Mouse (Mus musculus) megakaryocyte, embryonic 14.5 days (primary cell): ENCODE data around the gene Rin1. TPM values are rescaled to one million over a fixed set of nuclear protein-coding genes. Genes with fewer than 3 reads are reported as not detected.

Source experiments
- H3K27me3 ChIP-seq: replicated peaks from 2 replicates; pipeline ENCODE3; 2012; ENCODE audit warnings: inconsistent platforms
- H3K36me3 ChIP-seq: replicated peaks from 2 replicates; pipeline ENCODE3; 2012; ENCODE audit warnings: low read length, inconsistent platforms, mixed read lengths
- H3K4me1 ChIP-seq: 2 replicates; pipeline ENCODE4 v1.6.1; 2012; ENCODE audit warnings: inconsistent platforms
- H3K4me3 ChIP-seq: replicated peaks from 2 replicates; pipeline ENCODE3; 2012; ENCODE audit warnings: moderate library complexity, mild to moderate bottlenecking, inconsistent platforms
- H3K9me3 ChIP-seq: 2 replicates; pipeline ENCODE4 v1.6.1; 2012; ENCODE audit warnings: inconsistent platforms
- FLI1 ChIP-seq: IDR thresholded peaks from 2 replicates; pipeline ENCODE4 v1.6.1; 2012; ENCODE audit warnings: low read length, inconsistent platforms, mixed read lengths
- GATA1 ChIP-seq: IDR thresholded peaks from 3 replicates; pipeline ENCODE4 v1.6.1; 2012; ENCODE audit warnings: mixed read lengths, low read length, inconsistent platforms, borderline replicate concordance
- polyA plus RNA-seq: library from polyadenylated mRNA; stranded (reverse); fragments of >175 nt; gene quantifications from 2 replicates; pipeline ENCODE4 v1.2.3, GENCODE M21; 2012; ENCODE audit warnings: low replicate concordance; ENCODE audit not compliant: insufficient read depth

The Rin1 gene
- polyA plus RNA-seq, 1 experiment = 0.47 TPM

DNA sequence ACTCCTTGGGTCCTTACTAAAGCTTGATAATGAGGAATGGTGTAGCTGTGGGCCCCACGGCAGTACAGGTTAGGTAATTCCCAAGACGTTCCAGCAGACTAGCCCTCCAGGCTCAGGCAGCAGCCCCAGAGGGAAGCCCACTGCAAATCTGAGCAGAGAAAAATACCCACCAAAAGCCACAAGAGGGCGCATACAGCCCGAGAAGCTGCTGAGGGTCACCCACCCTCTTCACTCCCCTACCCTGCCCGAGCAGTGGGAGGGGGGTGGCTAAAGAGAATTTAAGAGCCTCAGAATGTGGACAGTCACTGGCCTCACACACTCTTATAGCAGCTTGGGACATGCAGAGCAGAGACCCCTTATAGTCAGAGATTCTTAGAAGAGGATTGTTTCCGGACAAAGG is 6.0 kb downstream of the Rin1 start:
- no peaks in the 10 kb centered on the region for H3K9me3 ChIP-seq
- no peak overlapping the region for H3K4me3 ChIP-seq
- H3K4me1 ChIP-seq = peaks cover 69% of the 10 kb centered on the region
- no peaks in the 10 kb centered on the region for H3K36me3 ChIP-seq
- H3K27me3 ChIP-seq = peaks cover 44% of the 10 kb centered on the region
- no peak for TF ChIP-seq GATA1
- no peak for TF ChIP-seq FLI1

DNA sequence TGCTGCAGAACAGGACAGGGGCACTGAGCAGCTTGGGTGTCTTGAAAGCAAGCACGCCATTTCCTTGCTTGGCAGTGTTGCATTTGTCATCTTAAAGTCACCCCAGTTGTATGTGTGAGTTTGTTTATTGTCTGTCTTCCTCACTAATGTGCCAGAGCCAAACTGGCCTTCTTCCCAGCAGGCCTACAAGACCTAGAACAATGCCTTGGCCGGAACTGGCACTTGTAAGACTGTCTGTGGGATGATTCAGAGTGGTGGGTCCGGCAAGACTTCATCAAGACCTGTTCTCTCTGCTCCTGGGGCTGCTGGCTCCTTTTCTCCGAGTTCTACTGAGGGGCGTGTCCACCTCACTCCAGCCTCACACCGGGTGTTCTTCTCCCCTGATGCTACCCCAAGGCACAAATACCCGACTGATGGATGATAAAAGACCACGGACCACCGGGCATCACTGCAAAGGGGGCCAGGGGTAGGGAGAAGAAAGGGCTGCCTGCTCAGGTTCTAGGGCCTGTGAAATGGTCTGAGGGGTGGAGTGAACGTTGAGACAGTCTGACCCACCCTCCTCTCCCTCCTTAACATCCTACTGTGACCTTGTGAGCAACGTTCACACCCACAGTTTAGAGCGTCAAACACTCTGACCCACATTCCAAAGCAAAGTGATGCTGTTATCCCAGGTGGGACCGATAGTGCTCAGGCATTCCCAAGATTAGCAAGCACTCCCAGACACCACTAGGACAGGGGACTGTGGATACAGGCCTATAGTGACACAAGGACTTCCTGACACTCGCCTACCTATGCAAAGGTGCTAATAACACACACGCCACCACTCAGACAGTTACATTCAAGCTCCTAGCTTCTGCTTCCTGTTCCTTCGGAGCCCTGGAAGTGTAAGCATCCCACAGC is 7.8 kb downstream of the Rin1 start:
- Histone ChIP-seq H3K27me3 (peaks cover 34% of the 10 kb centered on the region), H3K36me3 (no peaks in the 10 kb centered on the region), H3K9me3 (no peaks in the 10 kb centered on the region), H3K4me3 (no peak overlapping the region), H3K4me1 (peaks cover 58% of the 10 kb centered on the region)
- TF ChIP-seq GATA1 (no peak), FLI1 (no peak)

- Histone ChIP-seq H3K9me3 (no peaks in the 10 kb centered on the region), H3K36me3 (no peaks in the 10 kb centered on the region), H3K4me3 (peak overlapping the region; percentile 13), H3K4me1 (peaks cover 54% of the 10 kb centered on the region), H3K27me3 (peaks cover 25% of the 10 kb centered on the region)
- TF ChIP-seq GATA1 (no peak), FLI1 (no peak)
Measured at GRCm38 (mm10) chr19:5058801-5059771, 8.8 kb downstream of the Rin1 start.

- Histone ChIP-seq H3K4me1 (peaks cover 64% of the 10 kb centered on the region), H3K9me3 (no peaks in the 10 kb centered on the region)
Measured at GRCm38 (mm10) chr19:5060365-5061330, 10.4 kb downstream of the Rin1 start.

DNA sequence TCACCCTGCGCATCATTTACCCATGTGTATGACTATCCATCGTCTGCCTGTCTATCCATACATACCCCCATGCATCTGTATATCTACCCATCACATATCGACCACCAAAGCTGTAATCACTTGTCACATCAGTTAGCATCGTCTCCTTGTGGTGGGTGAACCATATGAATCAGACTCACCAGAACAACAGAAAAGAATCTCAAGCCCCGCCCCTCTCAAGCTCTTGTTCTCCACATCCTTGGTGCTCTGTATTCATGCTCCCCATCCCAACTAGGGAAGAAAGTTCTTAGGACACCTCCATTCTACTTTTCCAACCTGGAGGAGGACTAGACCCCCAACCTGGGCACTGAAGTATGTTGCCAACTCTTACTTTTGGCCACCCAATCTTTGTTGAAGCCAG is 11.8 kb downstream of the Rin1 start:
- Histone ChIP-seq H3K36me3 (no peaks in the 10 kb centered on the region), H3K9me3 (no peaks in the 10 kb centered on the region), H3K4me3 (no peak overlapping the region), H3K27me3 (peaks cover 27% of the 10 kb centered on the region), H3K4me1 (peaks cover 59% of the 10 kb centered on the region)
- TF ChIP-seq FLI1 (no peak), GATA1 (no peak)

More at GRCm38 (mm10) chr19:5060365-5061330, 10.4 kb downstream of the Rin1 start:
- no peak for TF ChIP-seq GATA1
- TF ChIP-seq FLI1 = no peak
- no peaks in the 10 kb centered on the region for H3K36me3 ChIP-seq
- H3K4me3 ChIP-seq = no peak overlapping the region
- peaks cover 25% of the 10 kb centered on the region for H3K27me3 ChIP-seq

DNA sequence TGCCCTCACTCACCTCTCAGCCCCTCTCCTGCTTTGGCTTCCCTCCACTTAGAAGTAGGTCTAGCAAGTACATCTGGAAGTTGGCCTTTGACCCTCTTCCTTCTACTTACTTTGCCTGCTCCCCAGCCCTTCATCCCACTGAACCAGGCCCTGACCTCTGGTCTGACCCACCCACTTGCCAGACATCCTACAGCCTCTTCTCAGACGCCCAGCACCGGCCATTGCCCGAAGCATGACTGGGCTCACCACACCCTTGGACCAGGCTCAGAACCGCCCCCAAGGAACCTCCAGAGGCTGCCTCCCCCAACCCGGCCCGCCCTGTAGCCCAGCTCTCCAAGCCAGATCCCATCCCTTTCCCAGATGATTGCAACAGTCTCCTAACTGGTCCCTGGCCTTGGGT is 12.2 kb downstream of the Rin1 start:
- Histone ChIP-seq H3K4me3 (no peak overlapping the region), H3K27me3 (peaks cover 31% of the 10 kb centered on the region), H3K9me3 (no peaks in the 10 kb centered on the region), H3K36me3 (no peaks in the 10 kb centered on the region), H3K4me1 (peaks cover 59% of the 10 kb centered on the region)
- TF ChIP-seq FLI1 = no peak
- no peak for TF ChIP-seq GATA1

- Histone ChIP-seq H3K9me3 (no peaks in the 10 kb centered on the region), H3K4me3 (no peak overlapping the region), H3K36me3 (no peaks in the 10 kb centered on the region), H3K27me3 (peaks cover 58% of the 10 kb centered on the region), H3K4me1 (peaks cover 48% of the 10 kb centered on the region)
- TF ChIP-seq FLI1 = no peak
- no peak for TF ChIP-seq GATA1
Measured at GRCm38 (mm10) chr19:5065104-5065503, 14.8 kb downstream of the Rin1 start.

GRCm38 (mm10) chr19:5067040-5067799 is 16.9 kb downstream of the Rin1 start:
- H3K4me3 ChIP-seq = peak overlapping the region; percentile 86
- no peaks in the 10 kb centered on the region for H3K9me3 ChIP-seq
- H3K36me3 ChIP-seq = no peaks in the 10 kb centered on the region
- H3K4me1 ChIP-seq = peaks cover 46% of the 10 kb centered on the region
- TF ChIP-seq FLI1 (no peak), GATA1 (no peak)
- peaks cover 71% of the 10 kb centered on the region for H3K27me3 ChIP-seq
